Mouse (Mus musculus) common myeloid progenitor, adult 5-6 weeks (primary cell): ENCODE data around the gene Ppm1j. TPM values are rescaled to one million over a fixed set of nuclear protein-coding genes. Genes with fewer than 3 reads are reported as not detected.
A peak's percentile ranks its signal among the peaks of the same experiment; 100 is the strongest.

Experiments used
- ATAC-seq: replicated peaks from 2 replicates; pipeline ENCODE4 v1.8.0; 2016; ENCODE audit warnings: low read depth, mild to moderate bottlenecking, moderate TSS enrichment, inconsistent platforms; ENCODE audit not compliant: poor library complexity, severe bottlenecking
- total RNA-seq: library from RNA; stranded (forward); fragments of 200-1000, 187-1606 nt; gene quantifications from 2 replicates; pipeline ENCODE4 v1.2.3, GENCODE M21; 2017

The Ppm1j gene
- total RNA-seq, 1 experiment from 2014 or later, result 0.78 TPM

GRCm38 (mm10) chr3:104782061-104782681, 1.3 kb downstream of the Ppm1j start:
- ATAC-seq, result 0 out of 2 replicates have a peak, but pooled peaks have one; percentile 4

GRCm38 (mm10) chr3:104783971-104784500, 3.2 kb downstream of the Ppm1j start:
- ATAC-seq, result no peak

GRCm38 (mm10) chr3:104785284-104785683, 4.4 kb downstream of the Ppm1j start:
- ATAC-seq, result no peak

- ATAC-seq, result no peak
Measured at GRCm38 (mm10) chr3:104788075-104788474, 7.2 kb downstream of the Ppm1j start, which contains the start of gene Rhoc. Rhoc (plus strand) TSS chr3:104788375.

- ATAC-seq, result peak; percentile 69
Measured at GRCm38 (mm10) chr3:104788561-104789311, 7.9 kb downstream of the Ppm1j start.

- no peak for ATAC-seq
Measured at GRCm38 (mm10) chr3:104789312-104789605, 8.4 kb downstream of the Ppm1j start.

- ATAC-seq, result no peak
Measured at GRCm38 (mm10) chr3:104789822-104790221, 9.0 kb downstream of the Ppm1j start.

GRCm38 (mm10) chr3:104790401-104790937, 9.6 kb downstream of the Ppm1j start:
- no peak for ATAC-seq

GRCm38 (mm10) chr3:104791017-104791416, 10.2 kb downstream of the Ppm1j start:
- no peak for ATAC-seq

- ATAC-seq, result no peak
Measured at GRCm38 (mm10) chr3:104791671-104792070, 10.8 kb downstream of the Ppm1j start.

- no peak for ATAC-seq
Measured at GRCm38 (mm10) chr3:104792360-104793270, 11.8 kb downstream of the Ppm1j start.

- ATAC-seq, result peak; percentile 78
Measured at GRCm38 (mm10) chr3:104793871-104794828, 13.3 kb downstream of the Ppm1j start.

- no peak for ATAC-seq
Measured at GRCm38 (mm10) chr3:104794953-104795470, 14.2 kb downstream of the Ppm1j start.

- no peak for ATAC-seq
Measured at GRCm38 (mm10) chr3:104795661-104796340, 14.9 kb downstream of the Ppm1j start.

- ATAC-seq, result no peak
Measured at GRCm38 (mm10) chr3:104796430-104797082, 15.7 kb downstream of the Ppm1j start.

GRCm38 (mm10) chr3:104800681-104801080, 19.8 kb downstream of the Ppm1j start:
- no peak for ATAC-seq

- no peak for ATAC-seq
Measured at GRCm38 (mm10) chr3:104801481-104801880, 20.6 kb downstream of the Ppm1j start.

- no peak for ATAC-seq
Measured at GRCm38 (mm10) chr3:104804312-104804711, 23.5 kb downstream of the Ppm1j start.
